Mouse (Mus musculus) heart, adult 10 weeks (tissue): Measurements from ENCODE around the gene Cks1brt. TPM values are rescaled to one million over a fixed set of nuclear protein-coding genes. Genes with fewer than 3 reads are reported as not detected.

Source experiments
- polyA plus RNA-seq: library from polyadenylated mRNA; stranded (reverse); fragments of 350-450 nt; fragmentation: Illumina TruSeq; extraction: RNeasy Lipid Tissue Mini Kit (QIAGEN cat#74804); gene quantifications from one replicate; pipeline ENCODE4 v1.2.3, GENCODE M21; 2014; ENCODE audit warnings: low read depth, low replicate concordance

Cks1brt gene
- not detected for polyA plus RNA-seq

DNA sequence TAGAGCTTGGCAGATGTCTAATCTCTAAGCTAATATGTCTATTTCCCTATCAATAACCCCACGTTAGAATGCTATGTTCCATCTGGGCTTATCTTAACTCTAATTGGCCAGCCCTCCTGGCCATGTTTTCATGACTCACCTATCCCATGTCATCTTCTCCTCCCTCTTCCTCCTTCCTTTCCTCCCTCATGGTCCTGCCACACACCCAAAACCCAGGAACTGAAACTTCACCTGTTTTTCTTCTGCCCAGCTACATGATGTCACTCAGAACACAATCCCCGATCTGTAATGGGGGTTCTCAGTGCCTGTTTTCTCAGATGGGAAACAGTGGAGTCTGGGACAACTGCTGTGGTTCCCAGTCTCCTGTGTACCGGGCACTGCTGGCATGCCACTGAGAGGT is at the start of gene Cks1brt:
Gene Cks1brt, plus strand, starts transcription at position 301 of the 400 bp plus-strand sequence.

DNA sequence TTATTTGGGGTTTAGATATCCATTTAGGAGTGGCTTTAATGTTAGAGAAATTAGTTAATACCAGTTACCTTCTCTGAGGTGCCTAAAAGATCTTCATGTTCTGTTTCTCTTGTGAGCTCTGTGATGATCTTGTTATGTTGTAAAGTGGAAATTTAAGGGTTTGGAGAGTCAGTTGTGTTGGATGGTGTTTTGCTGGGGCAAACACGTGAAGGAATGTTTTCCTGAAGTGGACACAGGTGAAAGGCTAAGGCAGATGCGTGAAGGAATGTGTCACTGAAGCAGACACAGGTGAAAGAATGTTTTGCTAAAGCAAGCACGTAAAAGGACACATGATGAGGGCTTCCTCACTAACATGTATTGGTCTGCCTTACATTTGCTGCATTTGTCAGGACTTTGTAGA is 28.7 kb upstream of the Cks1brt start, which contains the start of gene Zfp791:
Gene Zfp791, minus strand, starts transcription at position 101 of the 400 bp plus-strand sequence.

Other genes with a start within 250 kb of the Cks1brt start
- 0.29 TPM for gene Klf1, start 250.0 kb upstream of the Cks1brt start, polyA plus RNA-seq
- gene Dnase2a, start 243.4 kb upstream of the Cks1brt start, polyA plus RNA-seq: 9.4 TPM
- 0.13 TPM for gene Mast1, start 214.6 kb upstream of the Cks1brt start, polyA plus RNA-seq
- gene Rtbdn, start 204.9 kb upstream of the Cks1brt start, polyA plus RNA-seq: not detected
- gene Gm49661, start 182.5 kb upstream of the Cks1brt start, polyA plus RNA-seq: not detected
- 451 TPM for gene Prdx2, start 182.3 kb upstream of the Cks1brt start, polyA plus RNA-seq
- 30.6 TPM for gene Rnaseh2a, start 182.2 kb upstream of the Cks1brt start, polyA plus RNA-seq
- 16.7 TPM for gene Junb, start 173.2 kb upstream of the Cks1brt start, polyA plus RNA-seq
- gene Hook2, start 161.3 kb upstream of the Cks1brt start, polyA plus RNA-seq: 3.5 TPM
- gene Best2, start 137.4 kb upstream of the Cks1brt start, polyA plus RNA-seq: not detected
- gene Asna1, start 126.6 kb upstream of the Cks1brt start, polyA plus RNA-seq: 85.3 TPM
- gene Trir, start 125.1 kb upstream of the Cks1brt start, polyA plus RNA-seq: 63.4 TPM
- gene Tnpo2, start 115.0 kb upstream of the Cks1brt start, polyA plus RNA-seq: 18.9 TPM
- 4.0 TPM for gene Fbxw9, start 91.9 kb upstream of the Cks1brt start, polyA plus RNA-seq
- gene Gm5741, start 83.9 kb upstream of the Cks1brt start, polyA plus RNA-seq: not detected
- gene Dhps, start 80.2 kb upstream of the Cks1brt start, polyA plus RNA-seq: 30.4 TPM
- gene Wdr83os, start 71.2 kb upstream of the Cks1brt start, polyA plus RNA-seq: 54.9 TPM
- gene Wdr83, start 70.6 kb upstream of the Cks1brt start, polyA plus RNA-seq: 42.4 TPM
- gene Man2b1, start 68.7 kb upstream of the Cks1brt start, polyA plus RNA-seq: 28.3 TPM
- 2.2 TPM for gene Zfp791, start 28.8 kb upstream of the Cks1brt start, polyA plus RNA-seq
- gene Olfr371, start 74.1 kb downstream of the Cks1brt start, polyA plus RNA-seq: not detected
- 13.2 TPM for gene Orc6, start 147.7 kb downstream of the Cks1brt start, polyA plus RNA-seq
- 77.9 TPM for gene Vps35, start 147.9 kb downstream of the Cks1brt start, polyA plus RNA-seq
- 542 TPM for gene Mylk3, start 234.4 kb downstream of the Cks1brt start, polyA plus RNA-seq